In the genomic region with DNA sequence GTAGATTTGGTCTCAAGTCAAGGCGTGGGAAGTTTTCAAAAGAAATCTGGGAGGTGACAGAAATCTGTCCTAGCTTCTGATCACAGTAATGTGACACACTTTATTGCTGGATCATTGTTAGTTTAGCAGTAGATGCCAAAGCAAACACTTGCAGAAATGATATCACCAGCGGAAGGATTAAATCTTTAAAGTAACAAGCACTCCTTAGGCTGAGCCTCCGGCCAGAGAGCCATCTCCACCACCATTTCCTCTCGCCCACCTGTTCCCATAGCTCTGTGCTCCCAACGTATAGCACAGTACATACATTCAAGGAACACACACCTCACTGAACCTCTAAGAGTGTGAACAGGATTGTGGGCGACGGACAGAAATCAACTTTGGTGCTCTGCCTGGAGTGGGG, we compare ENCODE assay signal across 20 mouse cellular contexts.
DNase-seq lines count a peak whose midpoint lies in the region; ATAC-seq and TF ChIP-seq lines count a peak whose summit lies in the region.
"Had no signal": no experiment of that assay in that cellular context is flagged by ENCODE, and none has a peak within 500 bp of the region (broad histone marks: within the 10 kb centered on the region; RNA-seq: fewer than 3 reads in every experiment).

No protein-coding gene starts in this region.

- H3K4me1 ChIP-seq in intestine, embryonic 15.5 days (replicated peaks) = no peaks in the 10 kb centered on the region
- peaks cover 3% of the 10 kb centered on the region; the same call in 1 of the 2 replicates for H3K4me1 ChIP-seq in intestine, embryonic 16.5 days (ENCODE audit: control insufficient read depth, insufficient read depth, low read length)
- no peaks in the 10 kb centered on the region for H3K4me1 ChIP-seq in intestine, postnatal 0 days (replicated peaks; ENCODE audit: control insufficient read depth, insufficient read depth, low read length)
- H3K4me1 ChIP-seq: liver, embryonic 13.5 days; midbrain, embryonic 10.5 days had no signal

- no peak overlapping the region for H3K4me3 ChIP-seq in intestine, embryonic 15.5 days (replicated peaks)
- H3K4me3 ChIP-seq in intestine, embryonic 16.5 days (ENCODE audit: low read length) = no peak overlapping the region
- no peak overlapping the region for H3K4me3 ChIP-seq in intestine, postnatal 0 days (ENCODE audit: low read depth, low read length)
- H3K4me3 ChIP-seq: forebrain, embryonic 10.5 days; liver, embryonic 13.5 days; midbrain, embryonic 10.5 days had no signal

- H3K9ac ChIP-seq in intestine, embryonic 15.5 days = no peak overlapping the region
- H3K9ac ChIP-seq in intestine, embryonic 16.5 days (ENCODE audit: low read depth, low read length) = no peak overlapping the region
- no peak overlapping the region for H3K9ac ChIP-seq in intestine, postnatal 0 days (ENCODE audit: low read depth, low read length)
- H3K9ac ChIP-seq: liver, embryonic 13.5 days had no signal

- peak; percentile 49; the same call in 1 of the 2 replicates for ATAC-seq in intestine, embryonic 15.5 days
- ATAC-seq in intestine, embryonic 16.5 days = no peak
- ATAC-seq in intestine, postnatal 0 days = no peak

- 67% methylated on average over 7 of the region's 7 CpGs for WGBS in intestine, embryonic 15.5 days
- WGBS in intestine, embryonic 16.5 days = 59% methylated on average over 7 of the region's 7 CpGs
- 59% methylated on average over 7 of the region's 7 CpGs for WGBS in intestine, postnatal 0 days

- no peak overlapping the region for H3K27ac ChIP-seq in intestine, embryonic 15.5 days
- H3K27ac ChIP-seq in intestine, embryonic 16.5 days (ENCODE audit: low read length) = no peak overlapping the region
- H3K27ac ChIP-seq in intestine, postnatal 0 days (ENCODE audit: low read depth, low read length) = no peak overlapping the region
- H3K27ac ChIP-seq: forebrain, embryonic 10.5 days; liver, embryonic 13.5 days; macrophage; midbrain, embryonic 10.5 days had no signal

- DNase-seq in heart, adult 11 months = peak; percentile 19
- no peak for DNase-seq in heart, adult 9 months (ENCODE audit: low spot score in 2 of 2)
- peak; percentile 42 for DNase-seq in lung, postnatal 36 days
- no peak for DNase-seq in layer of hippocampus, adult 9-11 months
- DNase-seq in cerebellum, adult 8-10 months = no peak
- DNase-seq: adrenal gland, postnatal 14 days; cerebellum, postnatal 14 days; embryo, embryonic 11 days; kidney, adult 8-10 months; kidney, postnatal 36 days; liver, embryonic 13.5 days; right cerebral cortex, postnatal 4 days; thymus, postnatal 4 days had no signal

- no peaks in the 10 kb centered on the region for H3K9me3 ChIP-seq in intestine, embryonic 15.5 days
- H3K9me3 ChIP-seq in intestine, embryonic 16.5 days (ENCODE audit: control insufficient read depth, low read length) = no peaks in the 10 kb centered on the region
- H3K9me3 ChIP-seq in intestine, postnatal 0 days (ENCODE audit: control insufficient read depth) = no peaks in the 10 kb centered on the region
- H3K9me3 ChIP-seq: forebrain, embryonic 10.5 days; liver, embryonic 13.5 days; midbrain, embryonic 10.5 days had no signal

- no peak for TF ChIP-seq CTCF in intestine, postnatal 0 days (IDR thresholded peaks at IDR 0.05; ENCODE audit: low read depth)

- no peaks in the 10 kb centered on the region for H3K36me3 ChIP-seq in intestine, embryonic 15.5 days
- no peaks in the 10 kb centered on the region for H3K36me3 ChIP-seq in intestine, embryonic 16.5 days (ENCODE audit: control insufficient read depth, insufficient read depth, low read length)
- H3K36me3 ChIP-seq in intestine, postnatal 0 days (ENCODE audit: control insufficient read depth, insufficient read depth) = no peaks in the 10 kb centered on the region
- H3K36me3 ChIP-seq: forebrain, embryonic 10.5 days; G1E; liver, embryonic 13.5 days; midbrain, embryonic 10.5 days had no signal

- H3K4me2 ChIP-seq in intestine, embryonic 15.5 days (replicated peaks) = no peak overlapping the region
- no peak overlapping the region for H3K4me2 ChIP-seq in intestine, embryonic 16.5 days (ENCODE audit: low read depth, low read length)
- H3K4me2 ChIP-seq in intestine, postnatal 0 days (replicated peaks; ENCODE audit: low read depth) = peak overlapping the region; percentile 33; the same call in 1 of the 2 replicates
- H3K4me2 ChIP-seq: liver, embryonic 13.5 days had no signal

- no peaks in the 10 kb centered on the region for H3K27me3 ChIP-seq in intestine, embryonic 15.5 days (replicated peaks)
- H3K27me3 ChIP-seq in intestine, embryonic 16.5 days (replicated peaks; ENCODE audit: control insufficient read depth, insufficient read depth, low read length) = no peaks in the 10 kb centered on the region
- no peaks in the 10 kb centered on the region for H3K27me3 ChIP-seq in intestine, postnatal 0 days (replicated peaks; ENCODE audit: control insufficient read depth, insufficient read depth, low read length)
- H3K27me3 ChIP-seq: liver, embryonic 13.5 days had no signal

Comparison
In these comparisons a context has a peak if more than half of its experiments do, and no peak if none do; other contexts are left out.
1. DNase-seq: peak in heart, adult 11 months (single experiment) and lung, postnatal 36 days (single experiment); none in heart, adult 9 months (0 of 2), layer of hippocampus, adult 9-11 months (single experiment) and cerebellum, adult 8-10 months (single experiment).